Mouse (Mus musculus) liver, embryonic 11.5 days (tissue): Measurements from ENCODE around the gene Clca3a1. TPM values are rescaled to one million over a fixed set of nuclear protein-coding genes. Genes with fewer than 3 reads are reported as not detected.

Experiments
- ATAC-seq: fragments of 200-750 bp; cut with Nextera tagmentation; replicated peaks from 2 replicates; pipeline ENCODE4 v1.8.0; 2017; ENCODE audit warnings: moderate number of reproducible peaks, mild to moderate bottlenecking, moderate TSS enrichment, moderate library complexity; ENCODE audit not compliant: low FRiP score
- DNase-seq: peaks from one replicate; pipeline ENCODE4 v3.0.0-alpha.2; 2017; ENCODE audit warnings: low spot score
- H3K27ac ChIP-seq: fragments of 300-500 bp; sonication (generic); 2 replicates; pipeline ENCODE4 v1.5.1; 2014; ENCODE audit warnings: mild to moderate bottlenecking, low read depth, low read length, control low read depth
- H3K27me3 ChIP-seq: fragments of 300-500 bp; sonication (generic); replicated peaks from 2 replicates; pipeline ENCODE4 v1.6.1; 2014; ENCODE audit warnings: low read length, mixed read lengths; ENCODE audit not compliant: control insufficient read depth, insufficient read depth
- H3K36me3 ChIP-seq: fragments of 300-500 bp; sonication (generic); 2 replicates; pipeline ENCODE4 v1.6.1; 2014; ENCODE audit warnings: mild to moderate bottlenecking, low read length, moderate library complexity, mixed read lengths; ENCODE audit not compliant: control insufficient read depth, insufficient read depth
- H3K4me1 ChIP-seq: fragments of 300-500 bp; sonication (generic); replicated peaks from 2 replicates; pipeline ENCODE4 v1.6.1; 2014; ENCODE audit warnings: low read length, mixed read lengths; ENCODE audit not compliant: control insufficient read depth, insufficient read depth
- H3K4me2 ChIP-seq: fragments of 300-500 bp; sonication (generic); 2 replicates; pipeline ENCODE4 v1.6.1; 2014; ENCODE audit warnings: mild to moderate bottlenecking, control low read depth, moderate library complexity
- H3K4me3 ChIP-seq: fragments of 300-500 bp; sonication (generic); 2 replicates; pipeline ENCODE4 v1.5.1; 2014; ENCODE audit warnings: low read depth, low read length, control low read depth
- H3K9ac ChIP-seq: fragments of 300-500 bp; sonication (generic); 2 replicates; pipeline ENCODE4 v1.6.1; 2014; ENCODE audit warnings: low read depth, low read length, control low read depth
- H3K9me3 ChIP-seq: fragments of 300-500 bp; sonication (generic); 2 replicates; pipeline ENCODE4 v1.6.1; 2016; ENCODE audit warnings: low read length, inconsistent platforms, mixed read lengths; ENCODE audit not compliant: control insufficient read depth
- WGBS: fragments of 180-500 bp; shearing (Covaris S2); extraction: QIAGEN DNeasy Blood & Tissue Kit; methylation state at CpG from one replicate; pipeline ENCODE4 v1.1.7; 2014; 5-methylcytosine and 5-hydroxymethylcytosine counted together
- polyA plus RNA-seq: library from polyadenylated mRNA; unstranded; fragments of >200 nt; fragmentation: Nextera tagmentation; extraction: Ambion mirVana; gene quantifications from 2 replicates; pipeline ENCODE4 v1.2.1, GENCODE M21; 2014

The Clca3a1 gene
- polyA plus RNA-seq, 1 experiment from 2014 or later = 3.0 TPM

- peak overlapping the region; percentile 87 for H3K27ac ChIP-seq
- H3K4me2 ChIP-seq = peak overlapping the region; percentile 64
- WGBS = 65% methylated on average over 10 of the region's 10 CpGs
- H3K9ac ChIP-seq = peak overlapping the region; percentile 59
- no peaks in the 10 kb centered on the region for H3K9me3 ChIP-seq
- peaks cover 21% of the 10 kb centered on the region for H3K4me1 ChIP-seq
- H3K27me3 ChIP-seq = no peaks in the 10 kb centered on the region
- ATAC-seq (peak; percentile 23), DNase-seq (no peak)
- H3K4me3 ChIP-seq = peak overlapping the region; percentile 89
- H3K36me3 ChIP-seq = no peaks in the 10 kb centered on the region
Measured at GRCm38 (mm10) chr3:144721077-144721859, 39.5 kb downstream of the Clca3a1 start.

GRCm38 (mm10) chr3:144719901-144720747, 40.7 kb downstream of the Clca3a1 start, which contains the start of gene Sh3glb1:
Sh3glb1 (minus strand) TSS chr3:144720335.
- peak; percentile 95 for DNase-seq

GRCm38 (mm10) chr3:144719088-144719900, 41.5 kb downstream of the Clca3a1 start:
- WGBS = under 1% methylated on average over 48 of the region's 56 CpGs
- peak; percentile 73 for DNase-seq
- peak; percentile 57 for ATAC-seq
- Histone ChIP-seq H3K4me2 (peak overlapping the region; percentile 75), H3K9me3 (no peaks in the 10 kb centered on the region), H3K4me3 (peak overlapping the region; percentile 89), H3K27ac (peak overlapping the region; percentile 99), H3K4me1 (peaks cover 24% of the 10 kb centered on the region), H3K27me3 (no peaks in the 10 kb centered on the region), H3K9ac (peak overlapping the region; percentile 93), H3K36me3 (no peaks in the 10 kb centered on the region)

More at GRCm38 (mm10) chr3:144719901-144720747, 40.7 kb downstream of the Clca3a1 start, which contains the start of gene Sh3glb1:
- H3K4me1 ChIP-seq = peaks cover 24% of the 10 kb centered on the region
- peak; percentile 85 for ATAC-seq
- no peaks in the 10 kb centered on the region for H3K27me3 ChIP-seq
- peak within 1 kb of the TSS; percentile 75 for H3K4me2 ChIP-seq
- H3K4me3 ChIP-seq = peak within 1 kb of the TSS; percentile 89
- under 1% methylated on average over 71 of the region's 98 CpGs for WGBS
- no peaks in the 10 kb centered on the region for H3K36me3 ChIP-seq
- peak within 1 kb of the TSS; percentile 99 for H3K27ac ChIP-seq
- H3K9ac ChIP-seq = peak within 1 kb of the TSS; percentile 93
- no peaks in the 10 kb centered on the region for H3K9me3 ChIP-seq

DNA sequence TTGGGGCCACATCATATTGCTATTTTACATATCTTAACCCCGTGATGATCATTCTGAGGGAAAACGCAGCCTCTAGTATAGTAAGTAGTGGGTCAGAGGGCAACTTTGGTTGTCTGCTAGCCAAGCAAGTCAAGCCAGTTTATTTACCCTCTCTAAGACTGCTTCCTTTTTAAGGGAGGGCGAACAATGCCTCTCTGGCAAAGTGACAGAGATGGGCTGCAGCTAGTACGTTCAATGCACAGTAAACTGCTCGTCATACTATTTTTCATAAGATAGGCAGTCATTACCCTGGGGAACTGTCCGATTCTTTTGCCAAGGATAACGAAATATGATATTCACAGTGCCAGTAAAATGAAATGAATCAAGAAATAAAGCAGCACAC, 42.1 kb downstream of the Clca3a1 start:
- ATAC-seq (no peak), DNase-seq (no peak)
- H3K9ac ChIP-seq = peak overlapping the region; percentile 93
- peaks cover 24% of the 10 kb centered on the region for H3K4me1 ChIP-seq
- peak overlapping the region; percentile 89 for H3K4me3 ChIP-seq
- H3K27ac ChIP-seq = no peak overlapping the region
- peak overlapping the region; percentile 75 for H3K4me2 ChIP-seq
- no peaks in the 10 kb centered on the region for H3K27me3 ChIP-seq
- no peaks in the 10 kb centered on the region for H3K9me3 ChIP-seq
- WGBS = 24% methylated on average over 7 of the region's 7 CpGs
- H3K36me3 ChIP-seq = no peaks in the 10 kb centered on the region

DNA sequence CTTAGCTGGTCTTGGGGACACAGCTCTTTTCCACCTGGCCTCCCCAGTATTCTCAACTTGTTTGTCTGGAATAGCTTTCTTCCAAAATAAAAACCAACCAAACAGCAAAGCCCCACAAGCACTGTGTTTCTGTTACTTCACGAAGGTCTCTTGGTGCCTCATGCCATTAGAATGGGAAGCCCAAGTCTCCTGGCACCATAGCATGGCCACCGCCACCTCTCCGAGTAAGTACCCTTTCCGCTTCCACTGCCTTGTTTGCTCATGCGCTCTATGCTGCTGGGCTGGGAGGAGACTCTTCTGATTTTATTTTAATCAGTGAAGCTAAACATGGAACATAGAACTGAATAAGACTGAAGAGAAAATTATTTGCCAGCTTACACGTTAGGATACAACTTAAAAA, 42.9 kb downstream of the Clca3a1 start:
- no peak overlapping the region for H3K27ac ChIP-seq

DNA sequence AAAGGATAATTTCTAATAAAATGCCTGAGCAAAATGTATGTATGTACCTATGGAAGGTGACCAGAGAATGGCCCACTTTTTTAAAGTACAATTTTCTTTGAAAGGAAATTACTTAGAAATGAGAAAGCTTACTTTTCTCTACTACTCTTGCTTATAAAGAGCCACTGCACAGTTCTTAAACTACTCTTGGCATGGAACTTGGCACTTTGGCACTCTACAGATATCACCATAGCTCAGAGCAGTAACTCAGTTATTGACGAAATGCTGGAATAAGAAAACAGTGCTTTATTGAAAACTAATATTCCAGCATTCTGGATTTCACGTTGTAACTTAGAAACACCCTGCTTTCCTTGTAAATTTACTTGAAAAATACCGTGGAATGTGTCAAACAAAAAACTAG, 43.7 kb downstream of the Clca3a1 start:
- Histone ChIP-seq H3K36me3 (peaks cover 4% of the 10 kb centered on the region; the same call in 1 of the 2 replicates), H3K4me2 (no peak overlapping the region), H3K27me3 (no peaks in the 10 kb centered on the region), H3K27ac (no peak overlapping the region), H3K4me3 (no peak overlapping the region), H3K4me1 (peaks cover 24% of the 10 kb centered on the region), H3K9ac (no peak overlapping the region), H3K9me3 (no peaks in the 10 kb centered on the region)
- DNase-seq (no peak), ATAC-seq (no peak)
- WGBS = 85% methylated on average over 3 of the region's 3 CpGs

More for the DNA sequence above, 42.9 kb downstream of the Clca3a1 start:
- Histone ChIP-seq H3K4me3 (0 out of 2 replicates have a peak overlapping the region, but pooled peaks have one; percentile 10), H3K9me3 (no peaks in the 10 kb centered on the region), H3K36me3 (no peaks in the 10 kb centered on the region), H3K4me1 (peaks cover 24% of the 10 kb centered on the region), H3K9ac (no peak overlapping the region; the same call in 1 of the 2 replicates), H3K4me2 (peak overlapping the region; percentile 44), H3K27me3 (no peaks in the 10 kb centered on the region)
- 89% methylated on average over 6 of the region's 6 CpGs for WGBS
- DNase-seq (no peak), ATAC-seq (no peak)

- Histone ChIP-seq H3K4me3 (no peak overlapping the region), H3K9me3 (no peaks in the 10 kb centered on the region), H3K9ac (no peak overlapping the region), H3K27ac (no peak overlapping the region), H3K36me3 (peaks cover 10% of the 10 kb centered on the region; the same call in 1 of the 2 replicates), H3K4me1 (peaks cover 20% of the 10 kb centered on the region), H3K4me2 (no peak overlapping the region), H3K27me3 (no peaks in the 10 kb centered on the region)
- DNase-seq = no peak
- 67% methylated on average over 9 of the region's 9 CpGs for WGBS
- no peak for ATAC-seq
Measured at GRCm38 (mm10) chr3:144715901-144716300, 44.9 kb downstream of the Clca3a1 start.

DNA sequence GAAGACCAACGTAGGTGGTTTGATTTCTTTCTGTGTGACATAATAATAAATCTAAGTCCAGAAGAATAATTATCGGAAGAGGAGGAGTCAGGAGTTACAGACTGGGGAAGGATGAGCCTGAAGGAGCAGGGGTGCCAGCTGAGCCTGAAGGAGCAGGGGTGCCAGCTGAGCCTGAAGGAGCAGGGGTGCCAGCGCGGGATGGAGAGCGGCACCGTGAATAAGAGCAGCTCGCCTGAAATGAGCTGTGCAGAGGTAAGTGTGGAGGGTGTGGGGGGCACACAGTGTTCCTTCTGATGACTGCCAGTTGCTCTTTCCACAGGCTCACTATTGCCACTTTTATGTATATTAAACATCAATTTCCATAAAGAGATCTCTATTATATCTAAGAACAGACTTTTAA, 45.7 kb downstream of the Clca3a1 start:
- Histone ChIP-seq H3K9me3 (no peaks in the 10 kb centered on the region), H3K27me3 (no peaks in the 10 kb centered on the region), H3K9ac (no peak overlapping the region), H3K27ac (no peak overlapping the region), H3K4me2 (no peak overlapping the region), H3K4me1 (peaks cover 16% of the 10 kb centered on the region), H3K4me3 (no peak overlapping the region), H3K36me3 (peaks cover 10% of the 10 kb centered on the region; the same call in 1 of the 2 replicates)
- no peak for DNase-seq
- ATAC-seq = no peak
- 89% methylated on average over 7 of the region's 7 CpGs for WGBS
